Mouse (Mus musculus) monocyte, adult 5-6 weeks (primary cell): ENCODE data around the gene Slc12a8. TPM values are rescaled to one million over a fixed set of nuclear protein-coding genes. Genes with fewer than 3 reads are reported as not detected.

Source experiments
- ATAC-seq: fragments of 153-309, 156-312 bp; replicated peaks from 2 replicates; pipeline ENCODE4 v1.8.0; 2017; ENCODE audit warnings: mild to moderate bottlenecking; ENCODE audit not compliant: low TSS enrichment, insufficient number of reproducible peaks, severe bottlenecking, poor library complexity, low FRiP score
- total RNA-seq: library from RNA; stranded (forward); fragments of 200-1000, 200-491, 200-594 nt; gene quantifications from 3 replicates; pipeline ENCODE4 v1.2.3, GENCODE M21; 2017

Slc12a8 gene
- total RNA-seq, 1 experiment from 2014 or later: not detected

GRCm38 (mm10) chr16:33657191-33657590, 140.1 kb downstream of the Slc12a8 start:
- ATAC-seq: no peak

GRCm38 (mm10) chr16:33658121-33658520, 141.0 kb downstream of the Slc12a8 start:
- no peak for ATAC-seq

- no peak for ATAC-seq
Observed at GRCm38 (mm10) chr16:33659521-33659920, 142.4 kb downstream of the Slc12a8 start.

DNA sequence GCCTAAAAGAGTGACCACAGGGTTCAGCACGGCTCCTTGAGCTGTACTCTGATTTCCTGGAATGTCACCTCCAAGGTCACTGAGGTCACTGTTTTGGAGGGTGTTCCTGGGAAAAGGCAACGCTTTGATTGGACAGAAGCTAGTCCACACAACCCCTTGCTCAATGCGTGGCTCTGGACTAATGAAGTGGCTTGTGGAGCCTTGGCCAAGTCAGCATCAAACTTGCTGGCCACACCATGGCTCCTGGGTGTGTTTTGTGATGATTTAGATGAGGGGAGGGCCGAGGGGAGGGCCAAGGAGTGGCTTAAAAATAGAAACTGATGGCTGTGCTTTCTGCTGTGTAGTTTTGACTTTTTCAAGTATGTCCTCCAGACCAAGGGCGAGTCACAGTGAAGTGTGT, 143.0 kb downstream of the Slc12a8 start:
- no peak for ATAC-seq

GRCm38 (mm10) chr16:33662841-33663240, 145.7 kb downstream of the Slc12a8 start:
- no peak for ATAC-seq

DNA sequence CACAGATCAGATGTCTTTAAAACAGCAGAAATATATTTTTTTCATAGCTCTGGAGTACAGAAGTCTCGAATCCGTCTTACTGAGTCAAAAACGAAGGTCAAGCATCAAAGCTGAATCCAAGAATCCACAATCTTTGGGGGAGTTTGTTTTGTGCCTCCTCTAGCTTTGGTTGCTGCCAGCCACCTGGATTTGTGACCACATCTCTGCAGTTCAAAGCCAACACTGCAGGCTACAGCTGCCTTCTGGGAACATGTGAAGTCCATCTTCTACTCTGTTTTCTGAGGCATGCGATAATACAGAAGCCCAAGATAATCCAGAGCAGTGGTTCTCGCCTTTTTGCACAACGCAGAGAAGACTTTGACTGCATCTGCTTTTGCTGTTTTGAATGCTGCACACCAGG, 149.1 kb downstream of the Slc12a8 start:
- no peak for ATAC-seq

DNA sequence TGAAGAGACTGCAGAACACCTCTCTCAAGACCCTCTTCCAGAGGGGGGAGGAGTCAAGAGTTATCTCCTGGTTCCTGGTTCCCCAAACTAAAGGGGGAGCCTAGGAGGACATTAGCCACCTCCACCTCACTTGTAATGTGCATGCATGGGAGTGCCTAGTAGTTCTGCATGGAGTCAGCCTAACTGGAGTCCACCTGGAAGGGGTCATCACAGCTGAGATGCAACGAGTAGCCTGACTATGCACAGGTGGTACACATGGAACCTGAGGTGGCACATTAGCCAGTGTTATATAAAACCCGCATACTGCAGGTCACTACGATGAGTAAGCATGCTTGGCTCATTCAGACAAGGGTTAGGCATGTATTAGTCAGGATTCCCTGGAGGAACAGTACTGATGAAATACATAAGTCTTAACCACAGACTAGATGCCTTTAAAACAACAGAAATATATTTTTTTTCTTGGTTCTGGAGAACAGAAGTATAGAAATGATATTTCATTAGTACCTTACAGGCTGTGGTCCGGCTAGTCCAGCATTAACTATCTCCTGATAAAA, 149.9 kb downstream of the Slc12a8 start:
- ATAC-seq: no peak

- ATAC-seq: no peak
Observed at GRCm38 (mm10) chr16:33668448-33668847, 151.3 kb downstream of the Slc12a8 start.

GRCm38 (mm10) chr16:33669072-33669471, 151.9 kb downstream of the Slc12a8 start:
- ATAC-seq: no peak

GRCm38 (mm10) chr16:33670340-33670739, 153.2 kb downstream of the Slc12a8 start:
- ATAC-seq: no peak

- ATAC-seq: no peak
Observed at GRCm38 (mm10) chr16:33670933-33671332, 153.8 kb downstream of the Slc12a8 start.

- no peak for ATAC-seq
Observed at GRCm38 (mm10) chr16:33672188-33672587, 155.1 kb downstream of the Slc12a8 start.

DNA sequence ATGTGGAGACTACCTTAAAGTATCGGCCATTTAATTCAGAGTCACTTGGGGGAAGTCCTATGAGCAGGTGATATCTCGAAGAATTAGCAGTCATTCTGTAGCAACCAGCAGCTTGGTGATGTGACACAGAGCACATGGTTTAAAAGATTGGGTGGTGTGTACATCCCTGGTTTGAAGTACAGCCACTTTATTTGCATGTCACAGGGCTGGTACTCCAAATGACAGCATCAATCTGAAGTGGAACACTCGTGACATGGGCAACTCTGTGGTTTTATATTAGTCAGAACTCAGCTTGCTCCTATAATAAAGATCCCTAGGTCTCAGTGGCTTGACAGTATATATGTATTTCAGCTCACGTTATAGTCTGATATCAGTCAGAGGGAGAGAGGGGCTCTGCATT, 155.5 kb downstream of the Slc12a8 start:
- no peak for ATAC-seq

GRCm38 (mm10) chr16:33673530-33674109, 156.5 kb downstream of the Slc12a8 start:
- ATAC-seq: no peak

DNA sequence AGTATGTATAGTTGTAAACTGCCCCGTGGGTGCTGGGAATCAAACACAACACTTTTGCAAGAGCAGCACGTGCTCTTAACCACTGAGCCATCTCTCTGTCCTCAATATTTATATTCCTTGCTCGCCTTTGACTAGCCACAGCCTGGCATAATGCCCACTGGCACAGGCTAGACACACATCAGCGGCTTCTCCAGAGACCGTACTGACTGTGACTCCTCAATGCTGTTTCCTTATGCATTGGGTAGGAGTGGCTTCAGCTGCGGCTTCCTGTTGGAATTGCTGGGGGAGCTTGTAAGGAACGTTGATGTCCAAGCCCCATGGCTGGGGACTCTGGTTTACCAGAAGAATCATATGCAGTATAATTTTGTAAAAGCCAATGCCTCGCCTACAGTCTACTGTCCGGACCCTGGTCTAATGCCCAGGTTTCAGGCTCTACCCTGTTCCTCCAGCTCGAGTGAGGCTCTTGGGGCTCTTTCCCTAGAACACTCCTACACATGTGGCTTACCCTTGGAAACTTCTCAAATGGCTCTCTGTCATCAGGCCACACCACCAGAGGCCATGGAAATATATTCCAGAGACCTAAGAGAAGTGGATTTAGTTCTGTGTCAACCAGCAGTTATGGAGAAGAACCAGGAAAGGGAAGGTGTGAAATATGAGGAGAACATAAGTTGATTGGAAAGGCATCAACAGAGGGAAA, 158.2 kb downstream of the Slc12a8 start:
- no peak for ATAC-seq

GRCm38 (mm10) chr16:33675848-33676184, 158.7 kb downstream of the Slc12a8 start:
- no peak for ATAC-seq

- no peak for ATAC-seq
Observed at GRCm38 (mm10) chr16:33676347-33677312, 159.5 kb downstream of the Slc12a8 start.

- ATAC-seq: no peak
Observed at GRCm38 (mm10) chr16:33677313-33677690, 160.2 kb downstream of the Slc12a8 start.

GRCm38 (mm10) chr16:33677901-33678300, 160.8 kb downstream of the Slc12a8 start:
- 0 out of 2 replicates have a peak, but pooled peaks have one; percentile 28 for ATAC-seq
